Mouse (Mus musculus): ENCODE results near the gene Coro1c.

DNA sequence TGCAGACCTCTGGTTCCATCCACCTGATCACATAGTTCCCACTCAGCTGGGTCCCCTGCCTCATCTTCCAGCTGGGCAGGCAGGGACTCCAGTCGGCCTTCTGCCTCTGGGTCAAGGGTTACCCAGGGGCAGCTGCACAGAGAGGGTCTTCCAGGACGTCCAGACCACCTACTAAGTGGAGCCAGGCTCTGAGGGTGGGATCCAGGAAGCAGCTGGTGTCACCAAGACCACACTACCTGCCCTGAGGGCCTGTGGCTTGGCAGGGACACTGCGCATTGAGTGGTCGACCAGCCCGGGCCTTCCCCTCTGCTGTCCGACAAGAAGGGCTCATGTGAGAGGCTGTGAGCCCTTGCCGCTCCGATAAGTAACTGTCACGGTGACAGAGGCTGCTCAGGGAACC, 100.8 kb downstream of the Coro1c start:
- no peak for TF ChIP-seq GATA1 (IDR thresholded peaks at IDR 0.05; ENCODE audit: low read length)
- no peak for TF ChIP-seq TAL1 (IDR thresholded peaks at IDR 0.05; ENCODE audit: low read length)
